Mouse (Mus musculus): ENCODE measurements around the gene Nln. TPM values are rescaled to one million over a fixed set of nuclear protein-coding genes. Genes with fewer than 3 reads are reported as not detected.

Nln gene
- polyA plus RNA-seq, 1 experiment from 2014 or later = 21.0 TPM

DNA sequence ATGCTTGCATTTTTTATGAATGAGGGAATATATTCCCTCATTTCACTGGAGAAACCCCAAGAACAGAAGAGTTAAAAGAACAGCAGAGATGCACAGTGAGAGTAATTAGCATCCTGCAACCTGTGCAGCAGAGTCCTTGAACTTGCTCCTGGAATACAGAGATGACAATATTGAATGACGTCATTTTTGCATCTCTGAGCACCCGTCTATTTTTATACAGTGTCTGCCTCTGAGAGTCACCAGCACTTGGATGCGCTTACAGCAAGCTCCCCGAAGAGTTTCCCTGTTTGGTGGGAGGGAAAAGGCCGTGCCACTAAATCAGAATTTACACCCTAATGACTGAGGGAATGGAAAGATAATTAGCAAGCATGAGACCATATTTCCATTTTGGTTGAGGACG, 96.0 kb downstream of the Nln start:
- WGBS = 80% methylated on average over 6 of the region's 6 CpGs
- H3K27me3 ChIP-seq (ENCODE audit: control insufficient read depth, insufficient read depth, low read length) = no peaks in the 10 kb centered on the region
- H3K4me2 ChIP-seq (ENCODE audit: low read depth, severe bottlenecking) = no peak overlapping the region
- H3K9me3 ChIP-seq (ENCODE audit: control insufficient read depth, low read length) = no peaks in the 10 kb centered on the region
- H3K36me3 ChIP-seq (ENCODE audit: control insufficient read depth, insufficient read depth, low read length) = no peaks in the 10 kb centered on the region
- no peak overlapping the region for H3K9ac ChIP-seq (ENCODE audit: low read length)
- no peak overlapping the region for H3K4me3 ChIP-seq (ENCODE audit: low read depth, low read length)
- no peak for ATAC-seq (ENCODE audit: insufficient number of reproducible peaks, low FRiP score, low TSS enrichment, low read depth)
- no peaks in the 10 kb centered on the region for H3K4me1 ChIP-seq (ENCODE audit: control insufficient read depth, insufficient read depth, low read length)
- no peak for DNase-seq (ENCODE audit: low spot score)
- H3K27ac ChIP-seq (replicated peaks; ENCODE audit: low read depth, low read length) = no peak overlapping the region

DNA sequence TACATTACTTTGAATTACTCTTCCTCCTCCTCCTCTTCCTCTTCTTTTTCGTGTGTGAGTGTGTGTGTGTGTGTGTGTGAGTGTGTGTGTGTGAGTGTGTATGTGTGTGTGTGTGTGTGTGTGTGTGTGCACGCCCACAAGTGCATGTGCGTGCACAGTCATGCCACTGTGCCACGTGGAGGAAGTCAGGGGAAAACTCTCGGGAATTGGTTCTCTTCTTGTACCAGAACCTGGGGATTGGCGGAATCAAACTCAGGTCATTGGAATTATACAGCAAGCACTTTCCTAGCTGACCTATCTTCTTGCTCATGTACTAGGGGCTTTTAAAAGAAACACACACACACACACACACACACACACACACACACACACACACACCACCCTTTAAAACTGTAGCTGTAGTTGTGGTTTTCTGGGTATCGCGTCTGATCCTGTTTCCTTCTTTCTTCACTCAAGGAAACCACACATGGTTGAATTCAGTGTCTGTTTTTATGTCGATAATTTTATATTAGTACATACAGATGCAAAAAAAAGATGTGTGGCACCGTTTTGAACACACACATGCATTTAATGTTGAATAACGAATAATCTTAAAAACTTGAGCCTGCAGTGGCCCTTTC, 97.1 kb downstream of the Nln start:
- no peak for DNase-seq (ENCODE audit: low spot score)
- H3K4me3 ChIP-seq (ENCODE audit: low read depth, low read length) = no peak overlapping the region
- no peak overlapping the region for H3K9ac ChIP-seq (ENCODE audit: low read length)
- H3K36me3 ChIP-seq (ENCODE audit: control insufficient read depth, insufficient read depth, low read length) = no peaks in the 10 kb centered on the region
- no peaks in the 10 kb centered on the region for H3K9me3 ChIP-seq (ENCODE audit: control insufficient read depth, low read length)
- H3K4me2 ChIP-seq (ENCODE audit: low read depth, severe bottlenecking) = no peak overlapping the region
- H3K27me3 ChIP-seq (ENCODE audit: control insufficient read depth, insufficient read depth, low read length) = no peaks in the 10 kb centered on the region
- H3K4me1 ChIP-seq (ENCODE audit: control insufficient read depth, insufficient read depth, low read length) = no peaks in the 10 kb centered on the region
- ATAC-seq (ENCODE audit: insufficient number of reproducible peaks, low FRiP score, low TSS enrichment, low read depth) = no peak
- H3K27ac ChIP-seq (replicated peaks; ENCODE audit: low read depth, low read length) = no peak overlapping the region
- WGBS = 94% methylated on average over 11 of the region's 11 CpGs

DNA sequence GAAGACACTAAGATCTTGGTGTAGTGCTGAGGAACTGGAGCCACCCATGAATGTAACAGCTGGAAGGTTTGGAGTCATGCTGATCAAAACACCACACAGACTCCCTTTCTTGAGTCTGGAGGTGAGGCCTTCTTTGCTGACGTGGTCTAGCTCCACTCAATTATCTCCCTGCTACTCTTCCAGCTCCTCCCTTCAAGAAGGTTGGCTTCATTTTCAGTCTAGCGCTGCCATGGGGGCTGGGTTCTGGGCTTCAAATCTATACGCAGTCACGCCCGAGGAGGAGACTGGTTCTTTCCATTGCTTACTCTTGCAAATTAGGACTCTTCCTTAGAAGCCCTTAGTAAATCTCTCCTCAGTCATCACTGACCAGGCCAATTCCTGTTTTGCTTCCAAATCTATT, 98.1 kb downstream of the Nln start:
- no peak for ATAC-seq (ENCODE audit: insufficient number of reproducible peaks, low FRiP score, low TSS enrichment, low read depth)
- H3K27me3 ChIP-seq (ENCODE audit: control insufficient read depth, insufficient read depth, low read length) = no peaks in the 10 kb centered on the region
- no peaks in the 10 kb centered on the region for H3K4me1 ChIP-seq (ENCODE audit: control insufficient read depth, insufficient read depth, low read length)
- no peak overlapping the region for H3K9ac ChIP-seq (ENCODE audit: low read length)
- WGBS = 91% methylated on average over 5 of the region's 5 CpGs
- H3K4me2 ChIP-seq (ENCODE audit: low read depth, severe bottlenecking) = no peak overlapping the region
- no peak overlapping the region for H3K27ac ChIP-seq (replicated peaks; ENCODE audit: low read depth, low read length)
- H3K4me3 ChIP-seq (ENCODE audit: low read depth, low read length) = no peak overlapping the region
- H3K36me3 ChIP-seq (ENCODE audit: control insufficient read depth, insufficient read depth, low read length) = no peaks in the 10 kb centered on the region
- H3K9me3 ChIP-seq (ENCODE audit: control insufficient read depth, low read length) = no peaks in the 10 kb centered on the region
- DNase-seq (ENCODE audit: low spot score) = no peak

DNA sequence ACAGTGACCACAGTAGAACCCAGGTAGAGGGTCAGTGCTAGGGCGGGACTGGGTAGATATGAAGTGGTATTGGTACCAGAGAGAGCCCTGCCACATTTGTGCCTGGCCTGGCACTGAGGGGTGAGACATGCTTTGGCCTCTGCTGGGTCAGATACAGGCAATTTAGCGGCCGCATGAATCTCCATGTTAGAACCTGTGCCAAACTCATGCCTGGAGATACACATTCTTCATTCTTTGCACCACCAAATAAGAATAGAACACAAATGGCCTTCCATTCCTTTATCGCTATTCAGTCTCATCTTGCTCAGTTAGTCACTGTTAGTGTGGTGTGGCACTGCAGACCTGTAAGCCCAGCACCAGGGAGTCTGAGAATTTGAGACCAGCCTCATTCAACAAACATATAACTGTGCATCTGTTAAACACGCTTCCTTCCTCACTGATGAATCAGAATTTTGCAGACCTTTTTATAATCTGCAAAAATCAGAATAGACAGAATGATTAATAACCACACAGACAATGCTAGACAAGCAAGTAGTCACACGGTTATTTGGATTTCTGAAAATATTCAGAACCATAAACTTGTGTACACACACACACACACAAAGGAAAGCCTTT, 104.1 kb downstream of the Nln start:
- ATAC-seq (ENCODE audit: insufficient number of reproducible peaks, low FRiP score, low TSS enrichment, low read depth) = no peak

DNA sequence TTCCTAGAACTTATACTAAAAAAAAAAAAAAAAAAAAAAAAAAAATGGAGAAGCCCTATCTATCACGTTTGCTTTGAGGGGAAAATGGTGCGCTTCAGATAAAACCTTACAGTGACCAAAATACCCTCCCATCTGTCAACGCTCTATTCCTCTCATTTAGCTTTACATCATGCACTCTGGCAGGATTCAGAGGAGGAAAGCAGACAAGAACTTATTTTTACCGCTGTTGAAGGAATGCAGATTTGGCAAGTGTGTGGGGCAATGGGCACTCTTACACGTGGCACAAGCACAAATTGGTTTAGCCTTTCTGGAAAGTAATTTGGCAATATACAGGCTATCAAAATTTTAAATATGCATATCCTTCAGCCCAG, 115.3 kb downstream of the Nln start:
- no peak overlapping the region for H3K9ac ChIP-seq (ENCODE audit: low read length)
- 87% methylated on average over 5 of the region's 5 CpGs for WGBS
- H3K36me3 ChIP-seq (ENCODE audit: control insufficient read depth, insufficient read depth, low read length) = no peaks in the 10 kb centered on the region
- ATAC-seq (ENCODE audit: insufficient number of reproducible peaks, low FRiP score, low TSS enrichment, low read depth) = no peak
- no peaks in the 10 kb centered on the region for H3K9me3 ChIP-seq (ENCODE audit: control insufficient read depth, low read length)
- no peak overlapping the region for H3K4me3 ChIP-seq (ENCODE audit: low read depth, low read length)
- no peak overlapping the region for H3K27ac ChIP-seq (replicated peaks; ENCODE audit: low read depth, low read length)
- no peaks in the 10 kb centered on the region for H3K27me3 ChIP-seq (ENCODE audit: control insufficient read depth, insufficient read depth, low read length)
- no peak for DNase-seq (ENCODE audit: low spot score)
- H3K4me2 ChIP-seq (ENCODE audit: low read depth, severe bottlenecking) = no peak overlapping the region
- H3K4me1 ChIP-seq (ENCODE audit: control insufficient read depth, insufficient read depth, low read length) = no peaks in the 10 kb centered on the region

More for the DNA sequence above, 104.1 kb downstream of the Nln start:
- no peaks in the 10 kb centered on the region for H3K4me1 ChIP-seq (ENCODE audit: control insufficient read depth, insufficient read depth, low read length)
- H3K9me3 ChIP-seq (ENCODE audit: control insufficient read depth, low read length) = no peaks in the 10 kb centered on the region
- no peak overlapping the region for H3K27ac ChIP-seq (replicated peaks; ENCODE audit: low read depth, low read length)
- no peaks in the 10 kb centered on the region for H3K36me3 ChIP-seq (ENCODE audit: control insufficient read depth, insufficient read depth, low read length)
- H3K4me3 ChIP-seq (ENCODE audit: low read depth, low read length) = no peak overlapping the region
- 92% methylated on average over 6 of the region's 6 CpGs for WGBS
- no peak overlapping the region for H3K4me2 ChIP-seq (ENCODE audit: low read depth, severe bottlenecking)
- H3K27me3 ChIP-seq (ENCODE audit: control insufficient read depth, insufficient read depth, low read length) = no peaks in the 10 kb centered on the region
- H3K9ac ChIP-seq (ENCODE audit: low read length) = no peak overlapping the region
- DNase-seq (ENCODE audit: low spot score) = no peak

GRCm38 (mm10) chr13:103993142-103994084, 116.0 kb downstream of the Nln start:
- Histone ChIP-seq H3K4me2 (ENCODE audit: low read depth, severe bottlenecking) (no peak overlapping the region), H3K9me3 (ENCODE audit: control insufficient read depth, low read length) (no peaks in the 10 kb centered on the region), H3K4me3 (ENCODE audit: low read depth, low read length) (no peak overlapping the region), H3K27me3 (ENCODE audit: control insufficient read depth, insufficient read depth, low read length) (no peaks in the 10 kb centered on the region), H3K9ac (ENCODE audit: low read length) (no peak overlapping the region), H3K36me3 (ENCODE audit: control insufficient read depth, insufficient read depth, low read length) (no peaks in the 10 kb centered on the region), H3K4me1 (ENCODE audit: control insufficient read depth, insufficient read depth, low read length) (no peaks in the 10 kb centered on the region), H3K27ac (replicated peaks; ENCODE audit: low read depth, low read length) (no peak overlapping the region)
- no peak for DNase-seq (ENCODE audit: low spot score)
- WGBS = 80% methylated on average over 8 of the region's 8 CpGs
- ATAC-seq (ENCODE audit: insufficient number of reproducible peaks, low FRiP score, low TSS enrichment, low read depth) = no peak

- no peaks in the 10 kb centered on the region for H3K4me1 ChIP-seq (ENCODE audit: control insufficient read depth, insufficient read depth, low read length)
- no peaks in the 10 kb centered on the region for H3K36me3 ChIP-seq (ENCODE audit: control insufficient read depth, insufficient read depth, low read length)
- H3K27ac ChIP-seq (replicated peaks; ENCODE audit: low read depth, low read length) = no peak overlapping the region
- ATAC-seq (ENCODE audit: insufficient number of reproducible peaks, low FRiP score, low TSS enrichment, low read depth) (no peak), DNase-seq (ENCODE audit: low spot score) (no peak)
- no peak overlapping the region for H3K9ac ChIP-seq (ENCODE audit: low read length)
- 66% methylated on average over 4 of the region's 4 CpGs for WGBS
- no peaks in the 10 kb centered on the region for H3K9me3 ChIP-seq (ENCODE audit: control insufficient read depth, low read length)
- H3K4me3 ChIP-seq (ENCODE audit: low read depth, low read length) = no peak overlapping the region
- no peak overlapping the region for H3K4me2 ChIP-seq (ENCODE audit: low read depth, severe bottlenecking)
- no peaks in the 10 kb centered on the region for H3K27me3 ChIP-seq (ENCODE audit: control insufficient read depth, insufficient read depth, low read length)
Measured at GRCm38 (mm10) chr13:103986660-103987059, 122.8 kb downstream of the Nln start.

DNA sequence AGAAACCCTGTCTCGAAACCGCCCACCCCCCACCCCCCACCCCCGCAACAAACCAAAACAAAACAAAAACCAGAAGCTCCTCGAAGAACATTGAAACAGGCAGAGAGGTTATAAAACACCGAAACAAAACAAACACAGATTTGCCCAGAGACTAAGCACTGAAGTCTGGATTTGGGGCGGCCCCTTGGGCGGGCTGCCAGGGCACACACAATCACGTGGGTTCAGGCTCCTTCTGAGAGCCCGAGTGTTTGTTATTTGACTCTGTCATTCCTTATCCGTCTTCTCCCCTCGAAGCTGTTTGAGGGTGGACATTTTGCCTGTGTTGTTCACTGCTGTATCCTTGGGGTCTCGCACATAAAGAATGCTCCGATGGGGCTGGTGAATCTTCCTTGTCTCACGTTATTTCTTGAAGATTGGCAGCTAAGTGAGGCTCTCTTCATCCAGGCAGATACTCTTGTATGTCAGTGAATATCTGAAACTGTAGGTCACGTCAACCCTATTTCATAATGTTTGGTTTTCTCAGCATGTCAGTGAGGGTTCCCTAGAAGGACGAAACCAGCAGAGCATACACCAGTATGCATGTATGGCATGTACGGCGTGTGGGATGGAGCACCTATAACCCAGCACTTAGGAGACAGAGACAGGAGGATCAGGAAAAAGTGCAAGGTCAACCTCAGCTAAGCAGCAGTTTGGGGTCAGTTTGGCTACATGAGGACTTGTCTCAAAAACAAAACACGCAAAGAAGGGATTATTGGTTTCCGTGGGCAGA, 123.7 kb downstream of the Nln start:
- H3K4me2 ChIP-seq (ENCODE audit: low read depth, severe bottlenecking) = no peak overlapping the region
- no peaks in the 10 kb centered on the region for H3K27me3 ChIP-seq (ENCODE audit: control insufficient read depth, insufficient read depth, low read length)
- ATAC-seq (ENCODE audit: insufficient number of reproducible peaks, low FRiP score, low TSS enrichment, low read depth) = no peak
- no peaks in the 10 kb centered on the region for H3K4me1 ChIP-seq (ENCODE audit: control insufficient read depth, insufficient read depth, low read length)
- no peaks in the 10 kb centered on the region for H3K9me3 ChIP-seq (ENCODE audit: control insufficient read depth, low read length)
- H3K4me3 ChIP-seq (ENCODE audit: low read depth, low read length) = no peak overlapping the region
- no peak for DNase-seq (ENCODE audit: low spot score)
- no peaks in the 10 kb centered on the region for H3K36me3 ChIP-seq (ENCODE audit: control insufficient read depth, insufficient read depth, low read length)
- no peak overlapping the region for H3K9ac ChIP-seq (ENCODE audit: low read length)
- no peak overlapping the region for H3K27ac ChIP-seq (replicated peaks; ENCODE audit: low read depth, low read length)
- WGBS = 87% methylated on average over 20 of the region's 20 CpGs

Data from limb, embryonic 11.5 days (tissue).